Mouse (Mus musculus) left cerebral cortex, adult 2 months (tissue): ENCODE data around the gene Iffo2. TPM values are rescaled to one million over a fixed set of nuclear protein-coding genes. Genes with fewer than 3 reads are reported as not detected.

Experiments used
- DNase-seq, 2 experiments: peaks; one replicate each; pipeline ENCODE4 v3.0.0; 2021 to 2022; ENCODE audit warnings: low spot score in 2 of 2, mixed read lengths in 1 of 2; ENCODE audit errors: extremely low spot score in 1 of 2
- H3K27ac ChIP-seq: fragments of 200-600 bp; 2 replicates; pipeline ENCODE4 v1.8.1; 2022
- H3K4me3 ChIP-seq: fragments of 200-600 bp; 2 replicates; pipeline ENCODE4 v1.8.1; 2022
- CTCF ChIP-seq: fragments of 200-600 bp; IDR thresholded peaks from 2 replicates; pipeline ENCODE4 v1.8.1; 2022; ENCODE audit warnings: antibody characterized with exemption, mild to moderate bottlenecking, moderate library complexity
- intact Hi-C: fragments of 180-260 bp; cut with DNase I; formaldehyde crosslinking; loops from one replicate; pipeline ENCODE4 v1.15.1; 2025
- total RNA-seq, 2 experiments: library from RNA; stranded (reverse); gene quantifications; 2 replicates each; pipeline ENCODE4 v1.2.3; 2021

The Iffo2 gene
- total RNA-seq, 2 experiments from 2014 or later, result 18.8 to 20.0 TPM

DNA sequence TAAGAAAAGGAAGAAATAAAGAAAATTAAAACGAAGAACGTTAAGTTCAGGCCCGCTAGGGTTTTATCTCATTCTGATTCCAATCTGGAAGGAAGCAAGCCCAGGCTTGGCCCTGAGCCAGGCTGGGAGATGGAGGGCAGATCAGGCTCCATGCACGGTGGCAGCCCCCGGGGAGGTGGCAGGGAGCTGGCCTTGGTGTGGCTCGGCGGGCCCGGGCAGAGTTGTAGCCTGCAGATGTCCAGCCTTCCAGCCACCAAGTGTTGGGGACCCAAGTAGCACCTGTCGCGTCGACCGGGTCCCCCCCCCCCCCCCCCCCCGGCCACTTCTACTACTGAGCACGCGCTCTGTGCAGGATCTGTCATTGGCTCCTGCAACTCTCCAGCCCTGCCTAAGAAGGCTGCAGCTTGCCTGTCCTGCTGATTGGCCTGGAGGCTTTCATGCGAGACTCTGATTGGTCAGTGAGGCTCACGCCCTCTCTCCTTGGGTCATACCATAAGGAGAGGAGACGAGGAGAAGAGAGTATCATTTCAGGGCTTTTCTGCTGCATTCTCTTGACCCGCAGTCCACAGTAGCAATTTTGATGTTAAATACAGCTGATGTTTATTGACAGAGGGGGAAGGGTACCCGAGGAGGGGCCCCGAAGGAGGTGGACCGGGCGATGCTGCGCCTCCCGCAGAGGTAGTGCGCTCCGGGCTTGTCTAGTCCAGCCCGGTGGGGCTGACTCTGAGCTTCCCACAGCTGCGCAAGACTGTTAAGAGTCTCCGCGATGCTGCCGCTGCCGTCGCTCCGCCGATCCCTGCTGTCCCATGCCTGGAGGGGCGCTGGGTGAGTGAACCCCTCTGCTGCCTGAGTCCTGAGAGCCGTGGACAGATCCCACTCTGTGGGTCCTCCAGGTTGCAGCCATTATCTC lies 92.3 kb downstream of the Iffo2 start, which contains the start of gene Aldh4a1:
Aldh4a1 (plus strand) TSS at position 494 of the 910 bp plus-strand sequence.
- intact Hi-C loops, result no loop called here
- Histone ChIP-seq H3K4me3 (peak within 1 kb of the TSS; percentile 67), H3K27ac (peak within 1 kb of the TSS; percentile 100)
- DNase-seq, result peak; percentile 79 to 87
- peak; percentile 3 for TF ChIP-seq CTCF

GRCm38 (mm10) chr4:139623434-139624115 lies 93.2 kb downstream of the Iffo2 start:
- Histone ChIP-seq H3K27ac (peak overlapping the region; percentile 100), H3K4me3 (peak overlapping the region; percentile 67)
- no peak for TF ChIP-seq CTCF
- intact Hi-C loops, result no loop called here
- no peak for DNase-seq

DNA sequence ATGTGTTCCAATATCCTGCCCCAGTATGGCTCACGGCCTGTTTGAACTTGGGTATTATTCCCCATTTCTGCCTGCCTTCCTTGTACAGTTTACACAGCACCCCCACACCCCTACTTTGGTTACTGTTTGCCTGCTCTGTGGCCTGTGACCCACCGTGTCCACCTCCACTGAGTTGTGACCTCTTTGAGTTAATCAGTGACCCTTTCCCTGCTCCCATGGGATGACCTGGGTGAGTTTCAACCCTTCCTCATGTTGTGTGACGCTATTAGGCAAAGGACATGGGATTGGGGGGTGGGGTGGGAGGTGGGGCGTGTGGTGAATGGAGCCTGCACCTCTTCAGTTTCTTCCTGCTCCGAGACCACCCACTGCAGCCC lies 93.8 kb downstream of the Iffo2 start:
- Histone ChIP-seq H3K27ac (no peak overlapping the region), H3K4me3 (peak overlapping the region; percentile 67)
- intact Hi-C loops, result no loop called here
- TF ChIP-seq CTCF, result no peak
- no peak for DNase-seq

DNA sequence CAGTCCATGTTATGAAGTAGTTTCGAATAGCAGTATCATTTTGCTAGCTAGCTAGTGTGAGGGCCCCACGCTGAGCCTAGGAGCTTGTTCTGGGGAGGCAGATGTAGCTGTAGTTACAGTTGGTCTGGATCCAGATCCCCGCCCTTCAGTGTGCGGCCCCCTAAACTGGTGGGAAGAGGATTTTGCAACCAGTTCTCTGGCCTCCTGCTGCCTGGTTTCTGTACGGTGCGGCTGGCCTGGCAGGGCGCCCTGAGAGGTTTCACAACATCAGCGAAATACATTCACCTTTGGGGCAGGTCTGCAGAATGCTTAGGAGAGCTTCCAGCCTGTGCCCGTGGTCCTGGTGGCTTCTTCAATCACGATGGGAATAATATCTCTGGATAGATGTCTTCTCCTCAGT lies 94.4 kb downstream of the Iffo2 start:
- no peak for DNase-seq
- H3K4me3 ChIP-seq, result no peak overlapping the region
- no peak for TF ChIP-seq CTCF
- no peak overlapping the region for H3K27ac ChIP-seq
- intact Hi-C loops, result no loop called here

GRCm38 (mm10) chr4:139627361-139627760 lies 97.0 kb downstream of the Iffo2 start:
- TF ChIP-seq CTCF, result no peak
- intact Hi-C loops, result no loop called here
- Histone ChIP-seq H3K27ac (no peak overlapping the region), H3K4me3 (no peak overlapping the region)
- no peak for DNase-seq

DNA sequence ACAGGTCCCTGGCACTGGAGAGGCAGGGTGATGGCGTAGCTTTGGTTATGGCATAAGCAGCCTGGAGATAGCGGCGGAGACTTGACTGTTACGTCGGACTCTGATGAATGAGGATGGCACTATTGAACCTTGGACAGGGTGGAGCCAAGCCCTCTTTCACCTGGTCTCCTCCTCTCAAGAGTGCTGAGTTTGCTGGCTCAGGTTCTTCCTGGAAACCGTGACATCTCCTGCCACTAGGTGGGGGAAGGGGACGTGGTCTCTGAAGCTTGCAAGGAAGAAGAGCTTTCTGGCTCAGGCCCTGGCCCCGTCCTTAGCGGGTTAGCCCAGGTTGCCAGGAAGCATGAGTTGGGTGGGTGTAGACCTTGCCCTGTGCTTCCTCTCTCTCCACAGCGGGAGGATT lies 99.8 kb downstream of the Iffo2 start:
- intact Hi-C loops, result no loop called here
- Histone ChIP-seq H3K27ac (no peak overlapping the region), H3K4me3 (no peak overlapping the region)
- no peak for TF ChIP-seq CTCF
- no peak for DNase-seq

GRCm38 (mm10) chr4:139631141-139631540 lies 100.8 kb downstream of the Iffo2 start:
- intact Hi-C loops, result no loop called here
- no peak for TF ChIP-seq CTCF
- Histone ChIP-seq H3K27ac (0 out of 2 replicates have a peak overlapping the region, but pooled peaks have one; percentile 15), H3K4me3 (no peak overlapping the region)
- no peak for DNase-seq

- intact Hi-C loops, result no loop called here
- no peak for DNase-seq
Measured at GRCm38 (mm10) chr4:139631569-139632253, 101.4 kb downstream of the Iffo2 start.

DNA sequence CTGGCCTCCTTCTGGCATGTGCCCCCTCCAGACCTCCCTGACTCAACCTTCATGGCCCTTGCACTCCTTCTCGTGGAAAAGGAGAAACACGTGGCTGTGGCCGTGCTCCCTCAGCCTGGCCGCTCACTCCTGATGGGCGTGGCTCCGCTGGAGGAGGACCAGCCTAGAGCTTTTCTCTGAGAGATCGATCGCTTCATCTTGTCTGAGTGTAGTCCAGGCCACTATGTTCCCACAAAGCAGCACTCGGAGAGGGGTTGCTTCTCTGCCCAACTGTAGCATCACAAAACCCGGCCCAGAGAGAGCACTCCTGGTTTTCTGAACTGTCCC lies 101.9 kb downstream of the Iffo2 start:
- intact Hi-C loops, result no loop called here
- no peak for DNase-seq
- H3K4me3 ChIP-seq, result no peak overlapping the region
- no peak overlapping the region for H3K27ac ChIP-seq
- no peak for TF ChIP-seq CTCF

More at GRCm38 (mm10) chr4:139631569-139632253, 101.4 kb downstream of the Iffo2 start:
- no peak for TF ChIP-seq CTCF
- H3K4me3 ChIP-seq, result no peak overlapping the region
- 0 out of 2 replicates have a peak overlapping the region, but pooled peaks have one; percentile 15 for H3K27ac ChIP-seq

DNA sequence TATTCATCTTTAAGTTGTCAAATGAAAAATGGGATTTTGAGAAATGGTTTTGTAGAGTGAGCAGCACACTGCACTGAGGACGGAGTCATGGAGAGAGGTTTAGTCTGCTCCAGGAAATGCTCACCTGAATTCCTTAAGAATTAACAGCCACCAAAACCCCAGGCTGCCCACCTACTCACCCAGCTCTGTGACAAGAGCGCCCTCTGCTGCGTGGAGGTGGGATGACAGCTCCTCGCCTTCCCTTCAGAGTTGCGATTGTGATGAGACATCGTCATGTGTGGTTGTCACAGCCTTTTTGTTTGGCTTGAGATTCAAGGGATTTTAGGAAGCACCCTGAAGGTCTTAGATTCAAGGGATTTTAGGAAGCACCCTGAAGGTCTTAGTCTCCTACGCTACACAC lies 106.0 kb downstream of the Iffo2 start:
- intact Hi-C loops, result loop anchor here (1.0 kb wide), 1 partner anchor 166 kb away; no protein-coding TSS in a partner anchor
- TF ChIP-seq CTCF, result peak; percentile 95
- Histone ChIP-seq H3K27ac (no peak overlapping the region), H3K4me3 (no peak overlapping the region)
- DNase-seq, result peak; percentile 68 to 85

DNA sequence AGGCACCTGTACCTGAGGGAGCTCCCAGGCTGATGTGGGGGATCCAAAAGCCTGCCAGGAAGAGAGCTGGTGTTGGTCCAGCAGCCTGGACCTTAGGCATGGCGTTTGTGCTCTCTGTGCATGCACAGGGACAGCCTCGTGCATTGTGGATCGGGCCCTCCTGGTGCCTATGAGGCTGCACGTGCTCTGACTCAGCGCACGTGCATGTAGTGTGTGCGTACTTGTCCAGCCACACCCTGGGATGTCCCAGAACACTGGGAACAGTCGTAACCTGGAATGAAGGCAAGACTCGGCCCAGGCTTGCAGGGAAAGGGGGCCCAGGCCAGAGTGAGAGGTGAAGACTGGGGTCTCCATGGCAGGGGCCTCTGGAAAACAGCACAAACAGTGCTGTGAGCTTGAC lies 107.5 kb downstream of the Iffo2 start:
- intact Hi-C loops, result no loop called here
- no peak for DNase-seq
- H3K27ac ChIP-seq, result no peak overlapping the region
- H3K4me3 ChIP-seq, result no peak overlapping the region
- no peak for TF ChIP-seq CTCF

GRCm38 (mm10) chr4:139638356-139638755 lies 108.0 kb downstream of the Iffo2 start:
- no peak for DNase-seq
- Histone ChIP-seq H3K27ac (no peak overlapping the region), H3K4me3 (no peak overlapping the region)
- intact Hi-C loops, result no loop called here
- no peak for TF ChIP-seq CTCF
